Mouse (Mus musculus): ENCODE data around the gene Cit.

GRCm38 (mm10) chr5:115917960-115918359 is 72.9 kb downstream of the Cit start:
- TF ChIP-seq POLR2A (IDR thresholded peaks at IDR 0.05; ENCODE audit: borderline replicate concordance, insufficient read depth, low read length), result no peak
- no peak for TF ChIP-seq CTCF (IDR thresholded peaks at IDR 0.05; ENCODE audit: borderline replicate concordance, insufficient read depth, low read depth, low read length)
